Mouse (Mus musculus): ENCODE measurements around the gene Vmn2r1.
A peak's percentile ranks its signal among the peaks of the same experiment; 100 is the strongest.

Vmn2r1 gene

DNA sequence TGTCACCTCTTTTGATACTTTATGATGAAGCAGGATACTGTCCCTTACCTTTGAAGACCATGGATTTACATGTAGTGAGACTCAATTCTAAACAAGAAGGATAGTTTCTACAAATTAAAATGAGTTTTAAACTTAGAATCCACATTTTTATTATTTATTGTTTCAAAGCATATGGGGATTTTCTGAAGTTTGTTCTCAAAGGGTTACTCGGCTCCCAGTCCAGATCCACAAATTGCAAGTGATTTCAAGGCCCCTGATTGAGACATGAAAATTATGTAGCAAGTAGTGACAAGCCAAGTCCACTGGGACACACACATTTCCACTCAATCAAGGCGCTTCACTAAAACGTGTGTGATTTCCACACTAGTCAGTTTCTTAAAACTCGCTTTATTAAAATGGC, at the start of gene Vmn2r1:
Vmn2r1 (plus strand) TSS at position 301 of the 400 bp plus-strand sequence.
- DNase-seq (ENCODE audit: low spot score), result no peak

DNA sequence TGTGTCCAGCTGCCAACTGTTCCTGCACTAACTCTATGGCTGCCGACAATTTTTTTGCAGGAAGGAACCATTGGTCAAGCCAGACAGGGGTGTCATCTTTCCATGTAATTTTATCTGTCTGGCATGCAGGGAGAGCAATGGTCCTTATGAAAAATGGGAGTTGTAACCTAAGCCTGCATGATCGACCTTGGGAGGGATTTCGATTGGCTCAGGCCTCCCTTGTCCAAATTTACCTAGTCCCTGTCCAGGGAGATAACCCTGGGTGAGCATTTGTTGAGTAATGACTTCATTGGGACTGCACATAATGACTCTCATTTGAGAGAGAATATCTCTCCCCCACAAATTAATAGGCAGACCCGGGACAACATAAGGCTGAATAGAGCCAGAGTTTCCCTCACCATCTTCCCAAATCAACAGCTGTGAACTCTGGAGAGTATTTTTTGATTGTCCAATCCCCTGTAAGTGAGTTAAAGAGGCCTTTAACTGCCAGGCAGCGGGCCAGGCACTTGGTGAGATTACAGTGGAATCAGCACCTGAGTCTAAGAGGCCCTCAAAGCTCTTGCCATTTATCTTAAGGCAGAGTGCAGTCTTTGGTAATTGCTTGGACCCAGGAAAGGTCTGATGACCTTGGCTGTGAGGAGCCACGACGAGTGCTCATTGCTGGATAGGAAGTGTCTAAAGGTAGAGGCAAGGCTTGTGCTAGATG, 43.1 kb upstream of the Vmn2r1 start:
- DNase-seq (ENCODE audit: low spot score), result no peak

DNA sequence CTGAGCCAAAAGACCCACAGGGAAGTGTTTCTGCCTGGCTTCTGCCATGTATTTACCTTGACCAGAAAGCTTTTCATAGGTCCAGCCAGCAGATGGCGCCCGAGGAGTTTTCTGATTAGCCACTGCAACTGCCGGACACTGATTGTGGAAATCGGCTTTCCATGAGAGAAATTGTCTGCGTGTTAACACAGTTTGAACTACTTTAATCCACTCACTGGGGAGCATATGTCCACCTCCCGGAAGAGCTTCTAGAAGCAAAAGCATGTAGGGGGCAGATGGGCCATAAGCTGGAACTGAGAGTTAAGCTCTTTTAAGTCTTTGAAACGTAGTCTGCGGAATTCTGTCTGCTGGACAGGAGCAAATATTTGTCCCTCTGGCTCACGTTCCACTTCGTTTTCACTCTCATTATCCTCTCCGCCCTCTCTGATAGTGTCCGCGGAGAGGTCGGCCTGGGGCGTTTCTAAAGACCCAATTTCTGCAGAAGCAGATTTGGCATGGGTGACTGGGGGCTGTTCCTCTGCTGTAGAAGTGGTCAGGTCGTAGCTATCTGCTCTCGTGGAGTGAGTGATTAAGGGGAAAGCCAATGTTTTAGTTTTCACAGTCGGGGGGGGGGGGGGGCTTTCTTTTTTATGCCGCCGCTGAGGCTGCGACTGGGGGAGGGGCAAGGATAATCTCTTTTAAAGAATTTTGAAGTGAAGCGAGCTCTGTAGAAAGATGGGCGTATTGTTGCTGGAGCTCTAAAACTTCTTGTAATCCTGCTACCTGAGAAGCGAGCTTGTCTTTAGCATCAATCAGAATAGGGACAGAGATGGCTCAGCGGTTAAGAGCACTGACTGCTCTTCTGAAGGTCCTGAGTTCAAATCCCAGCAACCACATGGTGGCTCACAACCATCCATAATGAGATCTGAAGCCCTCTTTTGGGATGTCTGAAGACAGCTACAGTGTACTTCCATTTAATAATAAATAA, 41.2 kb upstream of the Vmn2r1 start:
- DNase-seq (ENCODE audit: low spot score), result peak; percentile 88

DNA sequence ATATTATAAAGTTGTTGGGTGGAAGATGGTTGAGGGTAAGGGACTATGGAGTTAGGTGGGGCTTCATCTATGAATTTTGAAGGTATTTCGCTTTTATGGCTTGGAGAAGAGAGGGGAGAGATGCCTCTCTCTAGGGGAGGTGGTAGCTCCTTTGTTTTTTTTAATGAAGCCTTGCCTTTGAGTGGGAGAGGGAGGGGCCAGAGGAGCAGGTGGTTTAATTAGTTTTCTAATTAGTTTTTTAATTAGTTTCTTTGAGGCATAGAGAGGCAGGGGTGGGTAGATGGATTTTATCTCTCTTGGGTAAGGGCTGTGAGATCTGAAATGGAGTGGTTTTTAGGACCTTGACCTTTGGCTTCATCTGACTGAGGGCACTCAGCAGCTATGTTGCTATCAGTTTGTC, 31.4 kb downstream of the Vmn2r1 start:
- DNase-seq (ENCODE audit: low spot score), result no peak

DNA sequence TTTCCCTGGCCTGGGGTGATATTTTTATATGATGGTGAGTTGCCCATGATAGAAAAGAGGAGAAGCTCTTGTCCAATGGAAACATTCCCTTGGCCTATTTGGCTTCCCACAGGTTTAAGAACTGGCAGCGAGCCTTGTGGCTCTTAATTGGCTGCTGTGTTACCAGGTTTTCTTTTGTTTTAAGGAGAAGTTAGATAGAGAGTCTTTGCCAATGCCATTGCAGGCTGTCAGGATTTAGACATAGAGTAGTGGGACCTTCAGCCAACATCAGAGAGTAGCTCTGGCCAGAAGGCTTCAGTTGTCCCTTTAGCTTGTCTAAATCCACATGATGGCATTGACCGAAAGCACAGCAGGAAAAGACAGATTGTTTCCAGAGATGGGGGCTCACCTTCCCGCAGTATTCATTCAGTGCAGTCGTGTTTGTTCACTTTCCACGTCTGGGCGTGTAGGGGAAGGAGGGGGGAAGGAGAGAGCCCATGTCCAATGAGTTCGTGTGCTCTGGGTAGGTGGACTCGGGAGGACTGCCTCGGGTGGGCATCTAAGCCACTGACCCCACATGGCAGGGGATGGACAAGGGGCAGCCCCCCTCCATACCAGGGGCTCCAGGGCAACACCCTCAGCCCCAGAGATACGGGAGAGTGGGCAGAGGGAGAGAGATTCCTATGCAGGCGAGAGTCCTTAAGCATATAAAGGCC, 32.2 kb downstream of the Vmn2r1 start:
- DNase-seq (ENCODE audit: low spot score), result no peak

DNA sequence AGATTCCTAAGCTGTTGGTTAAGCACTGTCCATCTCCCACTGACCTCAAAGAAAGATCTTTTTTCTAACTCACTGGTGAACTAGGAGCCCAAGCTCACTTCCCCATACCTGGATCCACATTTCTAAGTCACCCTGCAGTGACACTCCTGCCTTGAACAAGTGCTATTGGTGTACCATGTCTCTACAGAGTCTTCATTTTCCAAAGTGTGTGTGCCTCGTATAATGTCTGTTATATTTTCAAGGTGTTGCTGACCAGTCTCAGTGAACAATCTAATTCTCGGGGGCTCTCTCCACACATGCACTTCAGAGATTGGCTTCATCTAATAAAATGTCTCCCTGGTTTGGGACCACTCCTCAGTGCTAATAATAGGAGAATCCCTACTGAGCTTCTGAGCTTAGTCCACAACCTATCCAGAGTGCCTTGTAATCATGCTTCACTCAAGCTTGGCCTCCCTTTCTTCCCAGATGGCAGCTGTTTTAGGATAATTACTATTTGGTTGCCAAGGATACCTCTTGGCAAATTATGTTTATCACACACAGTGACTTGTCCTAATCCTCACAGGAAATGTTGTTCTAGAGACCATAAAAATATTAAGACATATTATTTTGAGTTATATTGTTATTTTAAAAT, 60.6 kb downstream of the Vmn2r1 start, which contains the start of gene Vmn2r2:
Vmn2r2 (minus strand) TSS at position 51 of the 631 bp plus-strand sequence.
- no peak for DNase-seq (ENCODE audit: low spot score)

Measured in ovary, postnatal 36 days (tissue).